Mouse (Mus musculus) liver, embryonic 18 days (tissue): ENCODE data around the gene Nptxr. TPM values are rescaled to one million over a fixed set of nuclear protein-coding genes. Genes with fewer than 3 reads are reported as not detected.

Experiments
- polyA plus RNA-seq: library from polyadenylated mRNA; depleted of rRNA; stranded (reverse); fragments of >200 nt; gene quantifications from 2 replicates; pipeline ENCODE4 v1.2.3, GENCODE M21; 2012; rRNA removed

Nptxr gene
- 0.14 and 0.16 TPM in 2 replicates for polyA plus RNA-seq

GRCm38 (mm10) chr15:79804352-79805071 is at the start of gene Nptxr:
Gene Nptxr (minus strand): TSS chr15:79804766.

GRCm38 (mm10) chr15:79834130-79834880 is 29.7 kb upstream of the Nptxr start, which contains the start of the genes Npcd and Cbx6:
Gene Npcd (minus strand): TSS chr15:79834237.
Gene Cbx6 (minus strand): TSS chr15:79834688.

GRCm38 (mm10) chr15:79777749-79778148 is 26.8 kb downstream of the Nptxr start, which contains the start of gene Dnal4:
Gene Dnal4 (minus strand): TSS chr15:79777849.

GRCm38 (mm10) chr15:79741921-79742705 is 62.5 kb downstream of the Nptxr start, which contains the start of gene Sun2:
Gene Sun2 (minus strand): TSS chr15:79742536.

Other genes with a start within 250 kb of the Nptxr start
- 0.26 and 0.46 TPM in 2 replicates for gene Dmc1, start 199.7 kb downstream of the Nptxr start, polyA plus RNA-seq
- gene Fam227a, start 145.8 kb downstream of the Nptxr start, polyA plus RNA-seq = 0.47 and 0.53 TPM in 2 replicates
- gene Cby1, start 145.6 kb downstream of the Nptxr start, polyA plus RNA-seq = 3.8 and 4.5 TPM in 2 replicates
- gene Tomm22, start 133.9 kb downstream of the Nptxr start, polyA plus RNA-seq = 55.2 and 55.6 TPM in 2 replicates
- 22.9 and 24.2 TPM in 2 replicates for gene Josd1, start 116.8 kb downstream of the Nptxr start, polyA plus RNA-seq
- 12.5 and 14.7 TPM in 2 replicates for gene Gtpbp1, start 113.9 kb downstream of the Nptxr start, polyA plus RNA-seq
- gene Sun2, start 62.2 kb downstream of the Nptxr start, polyA plus RNA-seq = 17.9 and 20.3 TPM in 2 replicates
- 7.8 and 8.9 TPM in 2 replicates for gene Dnal4, start 26.9 kb downstream of the Nptxr start, polyA plus RNA-seq
- gene Npcd, start 29.5 kb upstream of the Nptxr start, polyA plus RNA-seq = not detected in 2 replicates
- 4.4 and 4.7 TPM in 2 replicates for gene Cbx6, start 29.9 kb upstream of the Nptxr start, polyA plus RNA-seq
- 31.2 and 32.9 TPM in 2 replicates for gene Apobec3, start 86.9 kb upstream of the Nptxr start, polyA plus RNA-seq
- 2.4 and 3.2 TPM in 2 replicates for gene Cbx7, start 166.4 kb upstream of the Nptxr start, polyA plus RNA-seq
- gene Pdgfb, start 210.2 kb upstream of the Nptxr start, polyA plus RNA-seq = 1.7 and 1.8 TPM in 2 replicates